Mouse (Mus musculus): Measurements from ENCODE around the gene Ptpn7. TPM values are rescaled to one million over a fixed set of nuclear protein-coding genes. Genes with fewer than 3 reads are reported as not detected.

Gene Ptpn7
- total and polyA plus RNA-seq, 2 experiments from 2014 or later, result 0.10 to 0.11 TPM

DNA sequence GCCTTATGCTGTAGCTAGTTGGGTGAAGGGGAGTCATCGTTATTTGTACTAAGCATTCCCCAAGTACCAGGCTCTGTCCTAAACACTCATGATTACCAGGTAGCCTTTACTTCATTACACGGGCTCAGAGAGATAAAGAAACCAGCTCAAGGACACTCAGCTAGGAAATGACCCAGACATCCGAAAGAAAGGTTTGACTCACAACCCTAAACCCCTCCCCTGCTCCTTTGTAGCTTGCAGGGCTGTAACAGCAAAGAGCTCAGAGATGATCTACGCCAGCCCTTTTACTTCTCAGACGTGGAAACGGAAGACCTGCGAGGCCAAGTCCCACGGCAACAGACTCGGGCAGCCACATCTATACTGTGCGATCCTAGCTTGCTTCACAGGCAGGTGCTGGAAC is 37.8 kb downstream of the Ptpn7 start:
- DNase-seq (ENCODE audit: low spot score) (no peak), ATAC-seq (no peak)
- Histone ChIP-seq H3K9ac (replicated peaks; ENCODE audit: low read length) (no peak overlapping the region), H3K4me1 (ENCODE audit: insufficient read depth, low read length) (0 out of 2 replicates have a peak, but pooled peaks cover 4% of the 10 kb centered on the region), H3K27me3 (ENCODE audit: insufficient read depth, low read length) (no peaks in the 10 kb centered on the region), H3K4me3 (ENCODE audit: low read length) (no peak overlapping the region), H3K27ac (peak overlapping the region; percentile 66), H3K36me3 (ENCODE audit: insufficient read depth, low read length) (no peaks in the 10 kb centered on the region), H3K9me3 (ENCODE audit: low read length) (no peaks in the 10 kb centered on the region), H3K4me2 (ENCODE audit: low read depth, low read length) (no peak overlapping the region)
- 71% methylated on average over 10 of the region's 10 CpGs for WGBS
- no peak for TF ChIP-seq CTCF (IDR thresholded peaks at IDR 0.05; ENCODE audit: low read depth)

- ATAC-seq (no peak), DNase-seq (ENCODE audit: low spot score) (no peak)
- H3K27me3 ChIP-seq (ENCODE audit: insufficient read depth, low read length), result no peaks in the 10 kb centered on the region
- no peaks in the 10 kb centered on the region for H3K9me3 ChIP-seq (ENCODE audit: low read length)
- no peak overlapping the region for H3K9ac ChIP-seq (replicated peaks; ENCODE audit: low read length)
- peak; percentile 54 for TF ChIP-seq CTCF (IDR thresholded peaks at IDR 0.05; ENCODE audit: low read depth)
- H3K27ac ChIP-seq, result no peak overlapping the region
- WGBS, result 87% methylated on average over 7 of the region's 7 CpGs
- H3K36me3 ChIP-seq (ENCODE audit: insufficient read depth, low read length), result no peaks in the 10 kb centered on the region
- no peak overlapping the region for H3K4me3 ChIP-seq (ENCODE audit: low read length)
- H3K4me1 ChIP-seq (ENCODE audit: insufficient read depth, low read length), result 0 out of 2 replicates have a peak, but pooled peaks cover 4% of the 10 kb centered on the region
- H3K4me2 ChIP-seq (ENCODE audit: low read depth, low read length), result no peak overlapping the region
Observed at GRCm38 (mm10) chr1:135171202-135171601, 38.7 kb downstream of the Ptpn7 start.

GRCm38 (mm10) chr1:135171984-135172383 is 39.5 kb downstream of the Ptpn7 start:
- no peaks in the 10 kb centered on the region for H3K27me3 ChIP-seq (ENCODE audit: insufficient read depth, low read length)
- no peaks in the 10 kb centered on the region for H3K9me3 ChIP-seq (ENCODE audit: low read length)
- no peaks in the 10 kb centered on the region for H3K36me3 ChIP-seq (ENCODE audit: insufficient read depth, low read length)
- 0 out of 2 replicates have a peak, but pooled peaks cover 4% of the 10 kb centered on the region for H3K4me1 ChIP-seq (ENCODE audit: insufficient read depth, low read length)
- no peak overlapping the region for H3K4me3 ChIP-seq (ENCODE audit: low read length)
- H3K4me2 ChIP-seq (ENCODE audit: low read depth, low read length), result no peak overlapping the region
- 51% methylated on average over 6 of the region's 6 CpGs for WGBS
- H3K27ac ChIP-seq, result no peak overlapping the region
- DNase-seq (ENCODE audit: low spot score), result peak; percentile 93
- ATAC-seq, result peak; percentile 87
- no peak overlapping the region for H3K9ac ChIP-seq (replicated peaks; ENCODE audit: low read length)
- TF ChIP-seq CTCF (IDR thresholded peaks at IDR 0.05; ENCODE audit: low read depth), result peak; percentile 93

- no peak overlapping the region for H3K4me3 ChIP-seq (ENCODE audit: low read length)
Observed at GRCm38 (mm10) chr1:135173311-135173710, 40.8 kb downstream of the Ptpn7 start.

GRCm38 (mm10) chr1:135175176-135175575 is 42.7 kb downstream of the Ptpn7 start:
- no peak overlapping the region for H3K9ac ChIP-seq (replicated peaks; ENCODE audit: low read length)
- no peak overlapping the region for H3K4me3 ChIP-seq (ENCODE audit: low read length)
- no peak overlapping the region for H3K4me2 ChIP-seq (ENCODE audit: low read depth, low read length)
- H3K4me1 ChIP-seq (ENCODE audit: insufficient read depth, low read length), result no peaks in the 10 kb centered on the region
- no peaks in the 10 kb centered on the region for H3K36me3 ChIP-seq (ENCODE audit: insufficient read depth, low read length)
- WGBS, result 74% methylated on average over 3 of the region's 3 CpGs
- H3K27me3 ChIP-seq (ENCODE audit: insufficient read depth, low read length), result no peaks in the 10 kb centered on the region
- no peak for TF ChIP-seq CTCF (IDR thresholded peaks at IDR 0.05; ENCODE audit: low read depth)
- ATAC-seq (no peak), DNase-seq (ENCODE audit: low spot score) (no peak)
- no peak overlapping the region for H3K27ac ChIP-seq
- no peaks in the 10 kb centered on the region for H3K9me3 ChIP-seq (ENCODE audit: low read length)

More at GRCm38 (mm10) chr1:135173311-135173710, 40.8 kb downstream of the Ptpn7 start:
- Histone ChIP-seq H3K4me1 (ENCODE audit: insufficient read depth, low read length) (0 out of 2 replicates have a peak, but pooled peaks cover 4% of the 10 kb centered on the region), H3K36me3 (ENCODE audit: insufficient read depth, low read length) (no peaks in the 10 kb centered on the region), H3K27me3 (ENCODE audit: insufficient read depth, low read length) (no peaks in the 10 kb centered on the region), H3K9me3 (ENCODE audit: low read length) (no peaks in the 10 kb centered on the region), H3K9ac (replicated peaks; ENCODE audit: low read length) (no peak overlapping the region), H3K27ac (no peak overlapping the region), H3K4me2 (ENCODE audit: low read depth, low read length) (no peak overlapping the region)
- WGBS, result 94% methylated on average over 6 of the region's 6 CpGs
- no peak for TF ChIP-seq CTCF (IDR thresholded peaks at IDR 0.05; ENCODE audit: low read depth)
- ATAC-seq, result no peak
- no peak for DNase-seq (ENCODE audit: low spot score)

- Histone ChIP-seq H3K4me2 (ENCODE audit: low read depth, low read length) (no peak overlapping the region), H3K9ac (replicated peaks; ENCODE audit: low read length) (no peak overlapping the region), H3K36me3 (ENCODE audit: insufficient read depth, low read length) (no peaks in the 10 kb centered on the region), H3K4me1 (ENCODE audit: insufficient read depth, low read length) (no peaks in the 10 kb centered on the region), H3K27ac (no peak overlapping the region), H3K9me3 (ENCODE audit: low read length) (no peaks in the 10 kb centered on the region), H3K27me3 (ENCODE audit: insufficient read depth, low read length) (no peaks in the 10 kb centered on the region), H3K4me3 (ENCODE audit: low read length) (no peak overlapping the region)
- no peak for TF ChIP-seq CTCF (IDR thresholded peaks at IDR 0.05; ENCODE audit: low read depth)
- ATAC-seq, result no peak
- DNase-seq (ENCODE audit: low spot score), result no peak
- 81% methylated on average over 3 of the region's 3 CpGs for WGBS
Observed at GRCm38 (mm10) chr1:135177724-135178123, 45.2 kb downstream of the Ptpn7 start.

GRCm38 (mm10) chr1:135178863-135179262 is 46.4 kb downstream of the Ptpn7 start:
- Histone ChIP-seq H3K9ac (replicated peaks; ENCODE audit: low read length) (no peak overlapping the region), H3K27ac (no peak overlapping the region), H3K36me3 (ENCODE audit: insufficient read depth, low read length) (no peaks in the 10 kb centered on the region), H3K9me3 (ENCODE audit: low read length) (no peaks in the 10 kb centered on the region), H3K4me3 (ENCODE audit: low read length) (no peak overlapping the region), H3K27me3 (ENCODE audit: insufficient read depth, low read length) (no peaks in the 10 kb centered on the region), H3K4me1 (ENCODE audit: insufficient read depth, low read length) (no peaks in the 10 kb centered on the region), H3K4me2 (ENCODE audit: low read depth, low read length) (no peak overlapping the region)
- WGBS, result 91% methylated on average over 7 of the region's 7 CpGs
- no peak for DNase-seq (ENCODE audit: low spot score)
- no peak for TF ChIP-seq CTCF (IDR thresholded peaks at IDR 0.05; ENCODE audit: low read depth)
- ATAC-seq, result no peak
